Mouse (Mus musculus) right cerebral cortex, postnatal 25 days (tissue): ENCODE measurements around the gene Fzr1.

Experiments
- DNase-seq: peaks from one replicate; pipeline ENCODE4 v3.0.0; 2022

Fzr1 gene

DNA sequence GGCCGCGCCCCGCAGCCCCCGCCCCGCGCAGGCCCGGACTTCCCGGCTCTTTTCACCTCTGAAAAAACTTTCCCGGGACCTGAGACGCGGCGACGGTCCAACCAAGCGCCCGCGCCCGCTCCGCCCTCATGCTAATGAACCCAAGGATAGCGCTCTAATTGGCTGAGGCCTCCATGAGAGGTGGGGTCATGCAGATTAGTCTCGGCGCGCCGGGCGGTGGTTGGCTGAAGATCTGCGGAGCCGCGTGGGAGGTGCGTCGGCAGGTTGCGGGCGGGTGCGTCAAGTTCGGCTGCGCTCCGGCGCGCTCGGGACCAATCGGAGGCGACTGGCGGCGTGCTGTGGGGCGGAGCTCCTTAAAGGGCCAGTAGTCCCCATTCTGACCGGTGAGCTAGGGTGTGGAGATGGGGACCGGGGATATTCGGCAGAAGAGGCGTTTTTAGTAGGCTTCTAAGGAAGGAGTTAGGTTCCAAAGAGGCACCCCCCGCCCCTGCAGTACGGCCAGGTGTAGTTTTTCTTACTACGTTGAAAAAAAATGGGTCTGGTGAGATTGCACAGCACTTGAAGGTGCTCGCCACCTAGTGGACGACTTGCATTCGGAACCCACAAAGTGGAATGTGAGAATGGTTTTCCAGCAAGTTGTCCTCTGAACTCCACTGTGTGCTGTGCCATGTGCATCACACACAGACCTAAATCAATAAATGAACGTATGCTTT is 27.8 kb downstream of the Fzr1 start, which contains the start of gene Hmg20b:
Gene Hmg20b, minus strand, starts transcription at position 130 of the 713 bp plus-strand sequence.
- DNase-seq: peak; percentile 100

DNA sequence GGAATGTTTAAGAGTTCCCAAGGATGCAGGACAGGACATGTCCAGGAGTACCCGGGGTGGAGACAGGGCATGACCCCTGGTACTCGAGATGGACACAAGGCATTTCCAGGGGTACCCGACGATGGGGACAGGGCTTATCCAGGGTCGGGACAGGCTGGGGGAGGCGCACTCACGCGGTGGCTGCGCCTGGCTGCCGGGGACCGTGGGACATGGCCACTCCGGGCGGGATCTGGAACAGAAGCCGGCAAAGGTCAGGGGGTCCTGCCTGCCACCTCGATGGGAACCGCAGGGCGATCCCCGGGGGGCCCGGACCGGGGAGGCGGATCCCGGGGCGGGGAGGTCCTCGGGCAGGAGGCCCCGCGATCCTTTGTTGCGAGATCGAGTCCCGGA is 28.4 kb downstream of the Fzr1 start:
- no peak for DNase-seq

DNA sequence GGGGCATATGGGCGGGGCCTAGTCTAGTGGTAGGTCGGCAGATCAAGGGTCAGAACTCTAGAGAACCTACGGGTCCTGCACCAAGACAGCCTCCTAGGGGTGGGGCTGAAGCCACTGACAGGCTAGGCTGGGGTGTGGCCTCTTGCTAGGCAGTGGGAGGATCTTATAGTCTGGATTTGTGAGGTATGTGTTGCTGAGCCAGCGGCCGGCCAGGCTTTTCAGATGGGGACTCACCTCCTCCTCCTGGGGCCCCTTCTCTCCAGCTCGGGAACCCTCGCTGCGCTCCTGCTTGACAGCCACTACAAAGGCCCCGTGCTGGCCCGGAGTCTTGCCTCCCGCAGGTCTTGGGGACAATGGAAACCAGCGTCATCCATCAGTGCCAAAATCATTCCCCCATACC is 29.2 kb downstream of the Fzr1 start:
- DNase-seq: no peak

GRCm38 (mm10) chr10:81346453-81347067 is 31.8 kb downstream of the Fzr1 start:
- DNase-seq: peak; percentile 59

DNA sequence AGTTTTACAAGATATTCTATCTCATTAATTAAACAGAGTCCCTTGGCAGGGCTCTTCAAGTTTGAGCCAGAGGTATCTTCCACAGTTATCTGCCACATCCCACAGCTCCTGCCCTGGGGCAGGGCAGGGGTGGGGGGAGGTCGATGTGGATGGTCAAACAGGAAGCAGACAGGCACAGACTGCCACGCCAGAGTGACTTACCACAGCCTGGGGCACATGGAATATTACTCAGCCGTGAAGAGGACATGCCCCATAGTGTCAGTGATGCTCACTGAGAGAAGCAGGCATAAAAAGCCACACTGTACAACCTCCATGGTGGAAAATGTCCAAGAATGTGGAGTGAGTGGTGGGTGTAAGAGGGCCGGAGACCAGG is 33.2 kb downstream of the Fzr1 start:
- no peak for DNase-seq

DNA sequence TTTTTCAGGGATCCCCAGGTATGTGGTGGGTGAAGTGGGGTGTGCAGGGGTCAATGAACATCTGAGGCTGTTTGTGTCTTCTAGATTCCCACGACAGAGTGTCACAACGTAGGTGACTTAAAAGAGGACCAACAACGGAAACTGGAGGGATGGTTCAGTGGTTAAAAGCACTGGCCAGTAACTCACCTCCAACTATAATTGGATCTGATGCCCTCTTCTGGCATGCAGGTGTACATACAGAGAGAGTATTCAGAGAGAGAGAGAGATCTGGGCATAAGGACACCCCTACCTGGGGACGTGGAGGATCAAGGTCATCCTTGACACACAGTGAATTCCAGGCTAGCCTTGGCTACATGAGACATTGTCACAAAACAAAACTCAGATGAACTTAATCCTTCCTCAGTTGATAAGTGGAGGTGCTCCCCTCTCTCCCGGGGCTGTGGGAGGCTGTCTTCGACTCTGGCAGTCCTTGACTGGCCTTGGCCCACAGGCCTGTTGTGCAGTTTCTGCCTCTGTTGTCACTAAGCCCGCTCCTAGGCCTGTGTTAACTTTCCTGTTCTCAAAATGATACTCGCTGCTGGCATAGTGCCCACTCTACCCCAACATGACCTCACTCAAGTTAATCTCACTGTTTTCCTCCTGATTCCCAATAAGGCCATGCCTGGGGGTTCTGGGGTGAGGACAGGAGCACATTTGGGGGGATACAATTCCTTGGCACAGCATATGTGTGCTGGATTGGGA is 33.7 kb downstream of the Fzr1 start:
- DNase-seq: no peak

DNA sequence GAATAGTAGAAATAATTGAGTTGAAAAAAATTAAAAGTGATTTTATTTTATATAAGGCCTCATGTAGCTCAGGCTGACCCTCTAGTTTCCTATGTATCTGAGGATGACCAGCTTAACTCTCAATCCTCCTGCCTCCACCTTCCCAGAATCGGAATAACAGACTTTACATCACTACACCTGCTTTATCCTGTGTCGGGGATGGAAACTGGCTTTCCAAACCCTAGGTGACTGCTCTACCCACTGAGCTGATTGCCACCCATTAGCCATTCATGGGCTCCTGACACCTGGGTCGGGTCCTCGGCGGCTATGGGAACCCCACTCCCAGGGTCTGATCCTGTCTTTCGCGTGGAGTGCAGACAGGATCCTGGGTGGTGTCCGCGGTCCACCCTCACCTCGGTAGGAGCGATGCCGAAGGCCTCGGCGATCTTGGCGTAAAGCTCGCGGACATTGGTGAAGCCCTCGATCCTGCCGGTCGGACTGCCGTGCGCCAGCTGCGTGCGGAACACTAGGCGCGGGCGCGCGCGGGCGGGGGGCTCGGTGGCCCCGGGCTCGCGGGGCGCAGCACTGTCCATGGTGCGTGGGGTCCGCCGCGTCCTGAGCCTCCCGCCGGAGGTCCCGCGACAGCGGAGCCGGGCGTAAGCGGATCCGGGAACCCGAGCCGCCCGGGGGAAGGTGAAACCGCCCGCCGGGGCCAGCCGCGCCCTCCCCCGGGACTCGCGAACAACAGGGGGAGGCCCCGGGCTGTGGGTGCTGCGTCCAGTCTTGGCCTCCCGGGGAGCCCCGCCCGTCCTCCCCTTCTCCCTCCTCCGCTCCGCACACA is 35.4 kb downstream of the Fzr1 start, which contains the start of gene Gipc3:
Gene Gipc3, minus strand, starts transcription at position 581 of the 820 bp plus-strand sequence.
- no peak for DNase-seq

DNA sequence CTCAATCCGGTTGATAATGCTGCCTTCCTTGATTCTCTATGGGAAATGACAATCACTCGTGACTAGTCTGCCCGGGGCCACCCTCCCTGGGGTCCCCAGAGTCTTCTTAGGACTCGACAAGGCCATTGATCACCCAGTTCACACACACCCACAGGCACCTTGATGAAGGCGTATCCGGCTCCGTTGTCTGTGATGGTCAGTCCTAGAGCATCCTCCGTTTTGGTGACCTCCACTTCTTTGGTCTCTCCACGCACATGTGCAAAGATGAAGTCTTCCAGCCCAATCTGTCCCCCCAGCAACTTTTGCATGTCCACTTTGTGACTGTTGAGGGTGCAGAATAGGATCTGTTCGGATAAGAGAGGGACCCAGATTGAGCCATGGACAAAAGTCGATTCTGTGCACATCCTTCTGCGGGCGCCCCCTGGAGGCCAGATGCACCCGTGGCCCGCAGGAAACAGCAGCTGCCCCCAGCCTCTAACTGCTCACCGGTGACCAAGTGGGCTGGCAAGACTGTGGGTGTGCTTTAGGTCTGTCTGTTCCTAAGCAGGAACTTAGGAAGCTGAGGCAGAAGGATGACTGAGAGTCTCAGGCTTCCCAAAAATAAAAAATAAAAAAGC is 36.9 kb downstream of the Fzr1 start:
- no peak for DNase-seq

- no peak for DNase-seq
Observed at GRCm38 (mm10) chr10:81340551-81341332, 37.6 kb downstream of the Fzr1 start.

GRCm38 (mm10) chr10:81336558-81336957 is 41.8 kb downstream of the Fzr1 start:
- no peak for DNase-seq

DNA sequence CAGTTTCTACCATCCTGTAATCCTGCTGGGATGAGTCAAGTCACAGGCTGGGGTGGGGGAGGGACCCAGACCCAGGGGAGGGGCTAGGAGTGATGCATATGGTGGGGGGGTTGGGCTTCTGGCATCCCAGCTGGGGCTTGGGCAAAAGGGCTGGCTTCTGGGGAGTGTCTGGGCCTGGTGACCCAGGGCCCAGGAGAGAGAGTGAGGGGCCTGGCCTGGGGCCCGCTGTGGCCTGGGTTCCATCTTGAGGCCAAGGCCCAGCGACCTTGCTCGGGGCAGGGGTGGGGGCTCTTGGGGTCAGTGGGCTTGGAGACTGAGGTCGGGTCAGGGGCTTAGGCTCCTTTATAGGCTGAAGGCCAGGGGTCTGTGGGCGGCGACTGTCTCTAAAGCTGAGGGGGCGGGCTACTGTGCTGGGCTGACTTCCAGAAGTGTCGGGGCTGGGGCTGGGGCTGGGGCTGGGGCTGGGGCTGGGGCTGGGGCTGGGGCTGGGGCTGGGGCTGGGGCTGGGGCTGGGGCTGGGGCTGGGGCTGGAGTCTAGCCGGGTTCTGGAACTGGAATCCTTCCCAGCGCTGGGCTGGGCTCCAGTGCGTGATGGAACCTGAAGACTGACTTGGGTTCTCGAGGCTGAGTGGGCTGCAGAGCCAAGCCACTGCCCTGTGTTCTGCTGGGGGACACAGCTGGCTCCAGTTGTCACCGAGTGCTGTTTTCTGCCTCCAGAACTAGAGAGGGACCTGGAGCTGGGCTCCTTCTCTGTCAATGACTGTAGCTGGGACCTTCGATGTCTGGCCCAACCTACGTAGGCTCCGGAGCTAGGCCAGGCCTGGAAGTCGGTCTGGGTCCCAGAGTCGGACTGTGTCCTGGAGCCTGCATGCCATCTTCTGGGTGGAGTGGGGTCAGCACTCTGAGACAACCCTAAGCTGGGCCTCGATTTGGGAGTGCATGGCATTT is 42.6 kb downstream of the Fzr1 start:
- DNase-seq: no peak

DNA sequence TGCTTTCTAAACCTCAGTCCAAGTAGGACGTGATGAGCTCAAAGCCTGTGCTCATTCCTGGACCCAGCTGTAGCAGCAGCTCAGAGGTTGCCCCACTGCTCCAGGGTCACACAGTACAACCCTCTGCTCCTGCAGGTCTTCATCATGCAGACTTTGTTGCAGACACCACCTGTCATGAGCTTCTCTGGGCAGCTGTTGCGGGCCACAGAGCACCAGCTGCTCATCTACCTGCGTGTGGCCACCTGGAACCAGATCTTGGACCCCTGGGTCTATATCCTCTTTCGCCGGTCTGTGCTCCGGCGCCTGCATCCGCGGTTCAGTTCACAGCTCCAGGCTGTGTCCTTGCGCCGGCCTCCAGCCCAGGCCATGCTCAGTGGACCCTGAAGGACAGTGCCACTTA is 44.0 kb downstream of the Fzr1 start:
- DNase-seq: no peak

DNA sequence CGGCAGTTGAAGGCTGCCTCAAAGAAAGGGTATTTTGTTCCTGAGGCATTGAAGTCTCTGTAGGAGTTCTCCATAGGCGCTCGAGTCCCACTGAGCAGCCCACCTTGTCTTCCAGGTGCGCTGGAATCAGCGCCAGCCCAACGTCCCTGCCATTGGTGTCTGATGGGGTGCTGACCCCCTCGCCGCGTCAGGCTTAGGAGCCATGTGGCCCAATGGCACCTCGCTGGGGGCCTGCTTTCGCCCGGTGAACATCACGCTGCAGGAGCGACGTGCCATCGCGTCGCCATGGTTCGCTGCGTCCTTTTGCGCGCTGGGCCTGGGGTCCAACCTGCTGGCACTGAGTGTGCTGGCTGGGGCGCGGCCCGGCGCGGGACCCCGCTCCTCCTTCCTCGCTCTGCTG is 46.0 kb downstream of the Fzr1 start:
- DNase-seq: no peak

- DNase-seq: no peak
Observed at GRCm38 (mm10) chr10:81330007-81330406, 48.3 kb downstream of the Fzr1 start.

GRCm38 (mm10) chr10:81329194-81329975 is 48.9 kb downstream of the Fzr1 start:
- DNase-seq: no peak

DNA sequence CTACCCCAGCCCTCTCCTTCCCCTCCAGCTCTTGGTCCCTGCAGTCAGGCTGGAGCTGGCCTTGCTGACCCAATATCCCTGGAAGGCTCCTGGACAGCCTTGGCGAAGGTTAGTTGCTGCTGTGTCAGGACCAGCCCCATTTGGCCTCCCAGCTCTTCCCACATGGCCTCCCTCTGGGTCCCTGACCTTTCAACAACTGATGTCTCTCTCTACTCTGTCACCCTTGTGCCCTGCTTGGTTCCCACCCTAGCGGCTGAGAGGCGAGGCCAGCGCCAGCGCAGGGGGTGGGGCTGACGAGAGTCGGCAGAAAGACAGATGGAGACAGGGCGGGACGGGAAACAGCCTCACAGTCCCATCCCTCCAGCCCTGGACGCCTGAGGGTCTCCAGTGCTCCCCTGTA is 49.9 kb downstream of the Fzr1 start, which contains the start of gene Tbxa2r:
Gene Tbxa2r, plus strand, starts transcription at position 346 of the 400 bp plus-strand sequence.
- no peak for DNase-seq

DNA sequence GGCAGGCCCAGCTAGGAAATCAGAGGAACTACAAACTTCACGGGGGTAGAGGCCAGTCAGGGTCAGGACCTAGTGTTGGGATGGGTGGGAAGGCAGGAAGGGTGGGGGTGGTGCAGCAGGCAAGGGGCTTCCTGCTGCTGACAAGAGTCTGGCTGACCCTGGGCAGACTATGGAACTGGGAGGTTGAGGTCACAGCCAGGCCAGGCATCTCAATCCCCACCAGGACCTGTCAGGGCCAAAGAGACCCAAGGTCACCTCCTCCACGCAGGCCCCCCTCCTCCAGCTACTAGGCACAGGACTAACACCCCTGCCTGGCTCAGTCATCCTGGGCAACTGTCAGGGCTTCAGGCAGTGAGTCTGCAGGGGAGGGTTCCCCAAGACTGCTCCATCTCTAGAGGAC is 50.4 kb downstream of the Fzr1 start:
- DNase-seq: no peak

- DNase-seq: no peak
Observed at GRCm38 (mm10) chr10:81326858-81327257, 51.5 kb downstream of the Fzr1 start.

- DNase-seq: no peak
Observed at GRCm38 (mm10) chr10:81325781-81326180, 52.5 kb downstream of the Fzr1 start.

DNA sequence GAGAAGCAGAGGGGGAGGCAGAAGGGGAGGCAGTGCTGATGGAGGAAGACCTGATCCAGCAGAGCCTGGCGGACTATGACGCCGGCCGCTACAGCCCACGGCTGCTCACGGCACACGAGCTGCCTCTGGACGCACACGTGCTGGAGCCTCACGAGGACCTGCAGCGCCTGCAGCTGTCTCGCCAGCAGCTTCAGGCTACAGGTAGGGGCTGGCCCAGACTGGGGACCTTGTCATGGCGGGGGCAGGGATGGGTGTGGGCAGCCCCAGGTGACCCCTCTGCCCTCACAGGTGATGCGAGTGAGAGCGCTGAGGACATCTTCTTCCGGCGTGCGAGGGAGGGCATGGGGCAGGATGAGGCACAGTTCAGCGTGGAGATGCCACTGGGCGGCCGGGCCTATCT is 53.1 kb downstream of the Fzr1 start:
- DNase-seq: no peak
